Mouse (Mus musculus) hindbrain, embryonic 14.5 days (tissue): ENCODE data around the gene Commd7. TPM values are rescaled to one million over a fixed set of nuclear protein-coding genes. Genes with fewer than 3 reads are reported as not detected.
"Not testable (repeated sequence)": the region's sequence is repeated elsewhere in the genome, so short reads cannot be mapped to it uniquely, and the experiment has no call there.

ENCODE experiments used
- ATAC-seq: fragments of 200-750 bp; cut with Nextera tagmentation; 2 replicates; pipeline ENCODE4 v1.8.0; 2017; ENCODE audit warnings: moderate number of reproducible peaks, mild to moderate bottlenecking, moderate TSS enrichment, moderate library complexity; ENCODE audit not compliant: low FRiP score
- DNase-seq: peaks from one replicate; pipeline ENCODE4 v3.0.0-alpha.2; 2015; ENCODE audit warnings: low spot score
- H3K27ac ChIP-seq: fragments of 300-500 bp; sonication (generic); 2 replicates; pipeline ENCODE4 v1.5.1; 2014; ENCODE audit warnings: mild to moderate bottlenecking, moderate library complexity
- H3K27me3 ChIP-seq: fragments of 300-500 bp; sonication (generic); 2 replicates; pipeline ENCODE4 v1.6.1; 2014; ENCODE audit warnings: mild to moderate bottlenecking, low read length, mixed read lengths; ENCODE audit not compliant: control insufficient read depth, insufficient read depth
- H3K36me3 ChIP-seq: fragments of 300-500 bp; sonication (generic); replicated peaks from 2 replicates; pipeline ENCODE4 v1.6.1; 2014; ENCODE audit not compliant: control insufficient read depth, insufficient read depth
- H3K4me1 ChIP-seq: fragments of 300-500 bp; sonication (generic); replicated peaks from 2 replicates; pipeline ENCODE4 v1.6.1; 2014; ENCODE audit warnings: antibody characterized with exemption, low read length, mixed read lengths; ENCODE audit not compliant: control insufficient read depth, insufficient read depth
- H3K4me2 ChIP-seq: fragments of 300-500 bp; sonication (generic); replicated peaks from 2 replicates; pipeline ENCODE4 v1.6.1; 2014; ENCODE audit warnings: mild to moderate bottlenecking, moderate library complexity
- H3K4me3 ChIP-seq: fragments of 300-500 bp; sonication (generic); replicated peaks from 2 replicates; pipeline ENCODE4 v1.5.1; 2014; ENCODE audit warnings: mild to moderate bottlenecking, low read length
- H3K9ac ChIP-seq: fragments of 300-500 bp; sonication (generic); 2 replicates; pipeline ENCODE4 v1.6.1; 2014
- H3K9me3 ChIP-seq: fragments of 300-500 bp; sonication (generic); 2 replicates; pipeline ENCODE4 v1.6.1; 2016; ENCODE audit warnings: low read length; ENCODE audit not compliant: control insufficient read depth
- WGBS: fragments of 180-500 bp; shearing (Covaris S2); extraction: QIAGEN DNeasy Blood & Tissue Kit; methylation state at CpG from one replicate; pipeline ENCODE4 v1.1.7; 2014; 5-methylcytosine and 5-hydroxymethylcytosine counted together
- polyA plus RNA-seq: library from polyadenylated mRNA; unstranded; fragments of >200 nt; fragmentation: Nextera tagmentation; extraction: Ambion mirVana; gene quantifications from 2 replicates; pipeline ENCODE4 v1.2.1, GENCODE M21; 2014

The Commd7 gene
- 78.6 and 79.8 TPM in 2 replicates for polyA plus RNA-seq

- Histone ChIP-seq H3K4me1 (peaks cover 13% of the 10 kb centered on the region), H3K27me3 (no peaks in the 10 kb centered on the region), H3K4me3 (peak within 1 kb of the TSS; percentile 92), H3K4me2 (peak within 1 kb of the TSS; percentile 70), H3K9ac (peak within 1 kb of the TSS; percentile 97), H3K27ac (peak within 1 kb of the TSS; percentile 95), H3K9me3 (no peaks in the 10 kb centered on the region), H3K36me3 (peaks cover 25% of the 10 kb centered on the region)
- peak; percentile 90 for ATAC-seq
- 5% methylated on average over 53 of the region's 53 CpGs for WGBS
- peak; percentile 89 for DNase-seq
Measured at GRCm38 (mm10) chr2:153631976-153632870, at the start of gene Commd7. TSS of gene Commd7 (minus strand) at chr2:153632781.

- Histone ChIP-seq H3K4me1 (no peaks in the 10 kb centered on the region), H3K27me3 (no peaks in the 10 kb centered on the region), H3K9ac (no peak overlapping the region), H3K9me3 (no peaks in the 10 kb centered on the region), H3K27ac (no peak overlapping the region), H3K36me3 (0 out of 2 replicates have a peak, but pooled peaks cover 4% of the 10 kb centered on the region), H3K4me2 (no peak overlapping the region), H3K4me3 (no peak overlapping the region)
- WGBS = 91% methylated on average over 1 of the region's 1 CpGs
- DNase-seq (no peak), ATAC-seq (no peak)
Measured at GRCm38 (mm10) chr2:153679959-153680358, 47.4 kb upstream of the Commd7 start.

GRCm38 (mm10) chr2:153677550-153677949, 45.0 kb upstream of the Commd7 start:
- Histone ChIP-seq H3K36me3 (0 out of 2 replicates have a peak, but pooled peaks cover 4% of the 10 kb centered on the region), H3K27me3 (no peaks in the 10 kb centered on the region), H3K27ac (no peak overlapping the region), H3K9ac (no peak overlapping the region), H3K4me1 (no peaks in the 10 kb centered on the region), H3K9me3 (no peaks in the 10 kb centered on the region), H3K4me3 (no peak overlapping the region), H3K4me2 (no peak overlapping the region)
- no peak for DNase-seq
- WGBS = 86% methylated on average over 7 of the region's 7 CpGs
- ATAC-seq = no peak

- WGBS = 94% methylated on average over 6 of the region's 6 CpGs
- no peak for ATAC-seq
- Histone ChIP-seq H3K9ac (no peak overlapping the region), H3K4me2 (no peak overlapping the region), H3K4me1 (no peaks in the 10 kb centered on the region), H3K27ac (no peak overlapping the region), H3K27me3 (no peaks in the 10 kb centered on the region), H3K36me3 (0 out of 2 replicates have a peak, but pooled peaks cover 4% of the 10 kb centered on the region), H3K4me3 (no peak overlapping the region), H3K9me3 (no peaks in the 10 kb centered on the region)
- no peak for DNase-seq
Measured at GRCm38 (mm10) chr2:153676944-153677343, 44.4 kb upstream of the Commd7 start.

- DNase-seq, ATAC-seq, H3K27me3 ChIP-seq, H3K4me3 ChIP-seq, H3K27ac ChIP-seq, H3K36me3 ChIP-seq, H3K9ac ChIP-seq, H3K4me2 ChIP-seq, H3K9me3 ChIP-seq, H3K4me1 ChIP-seq: not testable (repeated sequence)
- WGBS = 94% methylated on average over 1 of the region's 1 CpGs
Measured at GRCm38 (mm10) chr2:153675364-153675763, 42.8 kb upstream of the Commd7 start.

GRCm38 (mm10) chr2:153672619-153673018, 40.0 kb upstream of the Commd7 start:
- DNase-seq (no peak), ATAC-seq (no peak)
- Histone ChIP-seq H3K4me2 (no peak overlapping the region), H3K4me3 (no peak overlapping the region), H3K27ac (no peak overlapping the region), H3K27me3 (no peaks in the 10 kb centered on the region), H3K36me3 (0 out of 2 replicates have a peak, but pooled peaks cover 4% of the 10 kb centered on the region), H3K4me1 (no peaks in the 10 kb centered on the region), H3K9me3 (no peaks in the 10 kb centered on the region), H3K9ac (no peak overlapping the region)
- WGBS = 94% methylated on average over 2 of the region's 2 CpGs

- H3K9me3 ChIP-seq = no peaks in the 10 kb centered on the region
- no peak overlapping the region for H3K4me2 ChIP-seq
- 67% methylated on average over 5 of the region's 5 CpGs for WGBS
- no peak; the same call in 1 of the 2 replicates for ATAC-seq
- no peak overlapping the region for H3K9ac ChIP-seq
- DNase-seq = no peak
- no peaks in the 10 kb centered on the region for H3K36me3 ChIP-seq
- no peaks in the 10 kb centered on the region for H3K27me3 ChIP-seq
- no peak overlapping the region for H3K27ac ChIP-seq
- H3K4me1 ChIP-seq = no peaks in the 10 kb centered on the region
- no peak overlapping the region for H3K4me3 ChIP-seq
Measured at GRCm38 (mm10) chr2:153670111-153670510, 37.5 kb upstream of the Commd7 start.

GRCm38 (mm10) chr2:153668754-153669376, 36.3 kb upstream of the Commd7 start:
- H3K4me1 ChIP-seq = no peaks in the 10 kb centered on the region
- H3K36me3 ChIP-seq = no peaks in the 10 kb centered on the region
- no peak overlapping the region for H3K4me3 ChIP-seq
- WGBS = 63% methylated on average over 7 of the region's 7 CpGs
- ATAC-seq (no peak; the same call in 1 of the 2 replicates), DNase-seq (peak; percentile 86)
- H3K27me3 ChIP-seq = no peaks in the 10 kb centered on the region
- no peaks in the 10 kb centered on the region for H3K9me3 ChIP-seq
- H3K4me2 ChIP-seq = no peak overlapping the region
- no peak overlapping the region for H3K9ac ChIP-seq
- H3K27ac ChIP-seq = no peak overlapping the region

- ATAC-seq = no peak
- no peaks in the 10 kb centered on the region for H3K27me3 ChIP-seq
- 85% methylated on average over 7 of the region's 7 CpGs for WGBS
Measured at GRCm38 (mm10) chr2:153665401-153665800, 32.8 kb upstream of the Commd7 start.

More at GRCm38 (mm10) chr2:153665401-153665800, 32.8 kb upstream of the Commd7 start:
- Histone ChIP-seq H3K36me3 (peaks cover 4% of the 10 kb centered on the region; the same call in 1 of the 2 replicates), H3K27ac (no peak overlapping the region), H3K9me3 (no peaks in the 10 kb centered on the region), H3K9ac (no peak overlapping the region), H3K4me1 (no peaks in the 10 kb centered on the region), H3K4me3 (no peak overlapping the region), H3K4me2 (no peak overlapping the region)
- no peak for DNase-seq
